Mouse (Mus musculus) layer of hippocampus, postnatal 14 days (tissue): ENCODE results near the gene Zbed4. TPM values are rescaled to one million over a fixed set of nuclear protein-coding genes. Genes with fewer than 3 reads are reported as not detected.
A peak's percentile ranks its signal among the peaks of the same experiment; 100 is the strongest.
"Not testable (repeated sequence)": the region's sequence is repeated elsewhere in the genome, so short reads cannot be mapped to it uniquely, and the experiment has no call there.

Experiments used
- DNase-seq, 2 experiments: peaks; one replicate each; pipeline ENCODE4 v3.0.0; 2021 to 2022; ENCODE audit warnings: low spot score in 2 of 2, mixed read lengths in 1 of 2
- total RNA-seq, 2 experiments: library from RNA; stranded (reverse); gene quantifications; 2 replicates each; pipeline ENCODE4 v1.2.3; 2021

Zbed4 gene
- total RNA-seq, 2 experiments from 2014 or later = 12.9 to 13.5 TPM

- DNase-seq = no peak
Measured at GRCm38 (mm10) chr15:88802348-88802747, 50.9 kb downstream of the Zbed4 start.

- DNase-seq = no peak
Measured at GRCm38 (mm10) chr15:88808121-88808520, 56.7 kb downstream of the Zbed4 start.

GRCm38 (mm10) chr15:88810369-88810768 lies 58.9 kb downstream of the Zbed4 start:
- DNase-seq = no peak

- DNase-seq = no peak
Measured at GRCm38 (mm10) chr15:88813262-88813661, 61.8 kb downstream of the Zbed4 start.

- not testable (repeated sequence) for DNase-seq
Measured at GRCm38 (mm10) chr15:88813873-88814272, 62.4 kb downstream of the Zbed4 start.

- DNase-seq = no peak
Measured at GRCm38 (mm10) chr15:88814411-88815047, 63.1 kb downstream of the Zbed4 start.

GRCm38 (mm10) chr15:88815196-88815700 lies 63.8 kb downstream of the Zbed4 start:
- no peak for DNase-seq

GRCm38 (mm10) chr15:88819026-88819905 lies 67.8 kb downstream of the Zbed4 start, which contains the start of the genes Alg12 and Creld2:
Alg12 (minus strand) TSS chr15:88819318.
Creld2 (plus strand) TSS chr15:88819646.
- DNase-seq = peak; percentile 99 to 100

GRCm38 (mm10) chr15:88819906-88820303 lies 68.4 kb downstream of the Zbed4 start:
- peak in 1 of 2 experiments; percentile 33 for DNase-seq

GRCm38 (mm10) chr15:88821403-88821802 lies 69.9 kb downstream of the Zbed4 start:
- no peak for DNase-seq

GRCm38 (mm10) chr15:88822513-88822912 lies 71.1 kb downstream of the Zbed4 start:
- DNase-seq = no peak

GRCm38 (mm10) chr15:88823376-88823775 lies 71.9 kb downstream of the Zbed4 start:
- DNase-seq = no peak

- no peak for DNase-seq
Measured at GRCm38 (mm10) chr15:88827466-88827865, 76.0 kb downstream of the Zbed4 start.

GRCm38 (mm10) chr15:88827991-88828799 lies 76.7 kb downstream of the Zbed4 start:
- peak; percentile 57 to 59 for DNase-seq

- DNase-seq = peak; percentile 81 to 85
Measured at GRCm38 (mm10) chr15:88828800-88829705, 77.6 kb downstream of the Zbed4 start.

GRCm38 (mm10) chr15:88829791-88830440 lies 78.5 kb downstream of the Zbed4 start:
- DNase-seq = no peak

GRCm38 (mm10) chr15:88830696-88831095 lies 79.2 kb downstream of the Zbed4 start:
- no peak for DNase-seq

- DNase-seq = no peak
Measured at GRCm38 (mm10) chr15:88831482-88831881, 80.0 kb downstream of the Zbed4 start.

GRCm38 (mm10) chr15:88832536-88832935 lies 81.1 kb downstream of the Zbed4 start:
- DNase-seq = no peak
